Mouse (Mus musculus): ENCODE data around the gene Trappc3l. TPM values are rescaled to one million over a fixed set of nuclear protein-coding genes. Genes with fewer than 3 reads are reported as not detected.
A peak's percentile ranks its signal among the peaks of the same experiment; 100 is the strongest.

Gene Trappc3l
- total and polyA plus RNA-seq, 2 experiments from 2014 or later = not detected

DNA sequence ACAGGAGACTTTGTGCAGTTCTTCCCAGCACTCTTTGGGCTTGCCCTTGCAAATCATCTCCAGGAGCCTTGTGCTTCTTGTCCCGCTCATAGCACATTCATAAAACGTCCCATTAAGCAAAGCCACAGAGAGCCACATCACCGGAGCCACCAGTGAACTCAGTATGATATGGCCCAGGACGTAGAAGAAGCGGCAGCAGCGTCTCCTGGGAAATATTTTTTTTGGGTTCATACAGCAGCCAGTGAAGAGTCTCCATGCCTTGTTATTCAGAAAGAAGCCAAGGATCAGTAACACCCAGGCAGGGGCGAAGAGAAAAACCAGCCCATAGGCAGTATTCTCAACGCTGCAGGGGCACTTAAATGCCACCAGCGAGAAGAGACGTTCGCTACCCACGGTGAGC is 58.6 kb downstream of the Trappc3l start:
- peaks cover 9% of the 10 kb centered on the region; the same call in 1 of the 2 replicates for H3K4me1 ChIP-seq (ENCODE audit: control insufficient read depth, insufficient read depth)
- no peaks in the 10 kb centered on the region for H3K9me3 ChIP-seq (replicated peaks; ENCODE audit: control insufficient read depth, low read length)
- WGBS = 32% methylated on average over 12 of the region's 12 CpGs
- TF ChIP-seq EP300 (IDR thresholded peaks at IDR 0.05; ENCODE audit: low read depth) (no peak), CTCF (IDR thresholded peaks at IDR 0.05; ENCODE audit: low read depth) (no peak)
- H3K27me3 ChIP-seq (ENCODE audit: control insufficient read depth, insufficient read depth, low read length) = no peaks in the 10 kb centered on the region
- H3K4me3 ChIP-seq (ENCODE audit: low read depth, low read length) = peak overlapping the region; percentile 45
- peak overlapping the region; percentile 64 for H3K4me2 ChIP-seq (ENCODE audit: low read depth, low read length)
- H3K9ac ChIP-seq (replicated peaks; ENCODE audit: low read depth, low read length) = peak overlapping the region; percentile 49
- no peaks in the 10 kb centered on the region for H3K36me3 ChIP-seq (replicated peaks; ENCODE audit: control insufficient read depth, insufficient read depth, low read length)
- ATAC-seq (ENCODE audit: insufficient read depth, low read depth) (0 out of 2 replicates have a peak, but pooled peaks have one; percentile 16), DNase-seq (ENCODE audit: low spot score) (no peak)
- H3K27ac ChIP-seq (ENCODE audit: low read depth) = peak overlapping the region; percentile 74

DNA sequence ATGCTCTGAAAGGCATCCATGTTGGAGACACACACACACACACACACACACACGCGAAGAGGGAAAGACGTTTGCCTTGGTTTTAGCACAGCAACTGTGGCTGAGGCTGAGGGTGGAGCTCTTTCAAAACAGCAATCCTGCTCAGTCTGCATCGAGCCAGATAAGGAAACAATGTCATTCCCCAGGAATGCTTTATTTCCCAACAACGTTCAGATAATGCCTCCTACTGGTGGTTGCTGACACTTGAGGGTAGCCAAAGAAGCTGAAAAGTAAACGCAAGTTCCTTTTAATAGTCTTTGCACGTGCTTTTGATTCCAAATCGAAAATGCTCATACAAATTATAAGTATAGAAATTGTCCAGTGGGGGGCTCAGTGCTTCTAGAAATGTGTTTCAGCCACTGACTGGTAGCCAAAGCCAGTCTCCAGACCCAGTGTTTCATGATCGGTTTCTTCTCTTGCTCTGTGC is 59.1 kb downstream of the Trappc3l start, which contains the start of gene Calhm5:
Gene Calhm5, minus strand, starts transcription at position 102 of the 466 bp plus-strand sequence.
- Histone ChIP-seq H3K4me1 (ENCODE audit: control insufficient read depth, insufficient read depth) (peaks cover 9% of the 10 kb centered on the region; the same call in 1 of the 2 replicates), H3K27me3 (ENCODE audit: control insufficient read depth, insufficient read depth, low read length) (no peaks in the 10 kb centered on the region), H3K9ac (replicated peaks; ENCODE audit: low read depth, low read length) (peak within 1 kb of the TSS; percentile 49), H3K27ac (ENCODE audit: low read depth) (peak within 1 kb of the TSS; percentile 74), H3K9me3 (replicated peaks; ENCODE audit: control insufficient read depth, low read length) (no peaks in the 10 kb centered on the region), H3K4me2 (ENCODE audit: low read depth, low read length) (peak within 1 kb of the TSS; percentile 64), H3K36me3 (replicated peaks; ENCODE audit: control insufficient read depth, insufficient read depth, low read length) (no peaks in the 10 kb centered on the region), H3K4me3 (ENCODE audit: low read depth, low read length) (peak within 1 kb of the TSS; percentile 45)
- peak; percentile 91 for DNase-seq (ENCODE audit: low spot score)
- WGBS = 3% methylated on average over 9 of the region's 9 CpGs
- TF ChIP-seq EP300 (IDR thresholded peaks at IDR 0.05; ENCODE audit: low read depth) (peak; percentile 67; the same call in 1 of the 2 replicates), CTCF (IDR thresholded peaks at IDR 0.05; ENCODE audit: low read depth) (peak; percentile 79)
- ATAC-seq (ENCODE audit: insufficient read depth, low read depth) = peak; percentile 93

DNA sequence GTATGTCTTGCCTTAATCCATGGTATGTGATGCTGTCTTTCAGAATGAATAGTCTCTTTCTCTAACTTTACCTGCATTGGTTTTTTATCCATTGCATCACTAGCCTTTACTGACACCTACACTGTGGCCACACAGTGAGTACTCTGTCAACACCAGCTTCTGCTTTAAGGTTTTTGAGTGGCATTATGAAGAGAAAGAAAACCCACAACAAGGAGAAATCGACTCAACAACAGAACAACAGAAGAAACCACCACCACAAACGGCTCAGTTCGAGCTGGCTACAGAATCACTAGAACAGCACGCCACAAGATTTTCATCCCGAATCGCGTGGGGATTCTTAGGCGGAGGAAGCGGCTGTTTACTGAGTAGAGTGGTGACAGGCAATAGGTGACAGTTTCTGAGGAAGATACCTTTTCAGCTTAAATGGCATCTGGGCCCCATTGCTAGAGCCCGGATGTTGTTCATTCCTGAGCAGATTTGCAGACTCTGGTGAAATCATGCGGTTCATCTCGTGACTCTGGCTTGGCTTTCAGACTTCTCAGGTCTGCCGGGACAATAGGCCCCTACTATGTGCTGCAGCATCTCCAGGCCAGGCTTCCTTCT is 73.6 kb downstream of the Trappc3l start:
- Histone ChIP-seq H3K27me3 (ENCODE audit: control insufficient read depth, insufficient read depth, low read length) (no peaks in the 10 kb centered on the region), H3K4me1 (ENCODE audit: control insufficient read depth, insufficient read depth) (no peaks in the 10 kb centered on the region), H3K9me3 (replicated peaks; ENCODE audit: control insufficient read depth, low read length) (no peaks in the 10 kb centered on the region), H3K4me3 (ENCODE audit: low read depth, low read length) (no peak overlapping the region), H3K27ac (ENCODE audit: low read depth) (no peak overlapping the region), H3K36me3 (replicated peaks; ENCODE audit: control insufficient read depth, insufficient read depth, low read length) (no peaks in the 10 kb centered on the region), H3K4me2 (ENCODE audit: low read depth, low read length) (no peak overlapping the region), H3K9ac (replicated peaks; ENCODE audit: low read depth, low read length) (no peak overlapping the region)
- no peak for ATAC-seq (ENCODE audit: insufficient read depth, low read depth)
- DNase-seq (ENCODE audit: low spot score) = no peak
- TF ChIP-seq EP300 (IDR thresholded peaks at IDR 0.05; ENCODE audit: low read depth) (no peak), CTCF (IDR thresholded peaks at IDR 0.05; ENCODE audit: low read depth) (no peak)
- 70% methylated on average over 13 of the region's 13 CpGs for WGBS

DNA sequence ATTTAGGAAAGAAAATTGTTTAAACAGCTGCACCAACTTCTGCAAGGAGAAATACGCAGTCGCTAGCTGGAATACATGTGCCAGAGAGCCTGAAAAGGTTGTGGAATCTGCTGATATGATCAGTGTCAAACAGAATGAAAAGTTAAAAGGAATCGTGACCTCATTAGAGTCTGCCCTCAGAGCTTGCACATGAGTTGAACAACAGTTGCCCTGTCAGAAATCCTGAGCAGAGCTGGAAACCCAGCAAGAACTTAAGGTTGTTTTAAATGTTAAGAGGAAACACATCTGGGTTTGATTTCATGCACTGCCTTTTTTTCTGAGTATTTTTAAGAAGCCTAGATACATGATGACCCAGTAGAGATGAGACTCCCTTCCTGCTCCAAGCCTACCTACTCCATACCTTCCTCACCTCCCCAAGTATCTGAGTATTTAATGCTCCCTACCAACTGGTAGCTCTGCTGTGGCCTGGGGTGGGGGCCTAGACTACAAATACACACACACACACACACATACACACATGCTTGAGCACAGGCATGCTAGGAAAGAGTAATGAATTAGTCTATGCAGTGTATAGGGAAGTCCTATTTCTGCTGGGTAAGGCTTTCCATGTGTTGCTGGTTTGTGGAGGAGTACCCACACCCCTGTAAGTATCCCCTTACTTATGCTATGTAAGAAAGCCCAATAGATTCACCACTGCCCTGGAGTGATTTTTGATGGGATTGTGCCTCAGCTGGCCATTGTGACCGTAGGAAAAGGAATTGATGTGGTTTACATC is 74.8 kb downstream of the Trappc3l start:
- H3K36me3 ChIP-seq (replicated peaks; ENCODE audit: control insufficient read depth, insufficient read depth, low read length) = no peaks in the 10 kb centered on the region
- no peaks in the 10 kb centered on the region for H3K4me1 ChIP-seq (ENCODE audit: control insufficient read depth, insufficient read depth)
- no peak overlapping the region for H3K4me3 ChIP-seq (ENCODE audit: low read depth, low read length)
- TF ChIP-seq EP300 (IDR thresholded peaks at IDR 0.05; ENCODE audit: low read depth) (no peak), CTCF (IDR thresholded peaks at IDR 0.05; ENCODE audit: low read depth) (no peak)
- H3K9ac ChIP-seq (replicated peaks; ENCODE audit: low read depth, low read length) = no peak overlapping the region
- no peak overlapping the region for H3K27ac ChIP-seq (ENCODE audit: low read depth)
- H3K9me3 ChIP-seq (replicated peaks; ENCODE audit: control insufficient read depth, low read length) = no peaks in the 10 kb centered on the region
- no peak overlapping the region for H3K4me2 ChIP-seq (ENCODE audit: low read depth, low read length)
- H3K27me3 ChIP-seq (ENCODE audit: control insufficient read depth, insufficient read depth, low read length) = no peaks in the 10 kb centered on the region
- DNase-seq (ENCODE audit: low spot score) = no peak
- WGBS = 68% methylated on average over 4 of the region's 4 CpGs
- ATAC-seq (ENCODE audit: insufficient read depth, low read depth) = no peak

DNA sequence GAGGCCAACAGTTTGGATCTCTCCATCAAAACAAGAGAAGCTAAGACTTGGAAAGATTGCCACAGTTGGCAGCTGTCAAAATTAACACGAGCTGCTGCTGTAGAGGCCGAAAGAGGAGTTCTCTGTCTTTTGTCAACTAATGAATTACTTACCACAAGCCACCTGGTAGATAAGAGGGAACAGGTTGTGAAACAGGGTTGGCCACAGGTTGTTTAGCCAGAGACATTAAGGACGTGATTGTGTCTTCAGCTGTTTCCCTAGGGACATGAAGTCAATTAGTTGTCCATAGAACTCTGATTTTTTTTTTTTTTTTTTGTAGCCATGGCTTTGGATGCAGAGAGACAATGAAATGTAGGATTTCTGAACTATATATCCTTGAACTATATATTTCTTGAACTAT is 79.7 kb downstream of the Trappc3l start:
- H3K36me3 ChIP-seq (replicated peaks; ENCODE audit: control insufficient read depth, insufficient read depth, low read length) = no peaks in the 10 kb centered on the region
- no peaks in the 10 kb centered on the region for H3K27me3 ChIP-seq (ENCODE audit: control insufficient read depth, insufficient read depth, low read length)
- ATAC-seq (ENCODE audit: insufficient read depth, low read depth) (no peak), DNase-seq (ENCODE audit: low spot score) (no peak)
- WGBS = 47% methylated on average over 3 of the region's 3 CpGs
- no peak overlapping the region for H3K9ac ChIP-seq (replicated peaks; ENCODE audit: low read depth, low read length)
- no peaks in the 10 kb centered on the region for H3K9me3 ChIP-seq (replicated peaks; ENCODE audit: control insufficient read depth, low read length)
- H3K27ac ChIP-seq (ENCODE audit: low read depth) = no peak overlapping the region
- no peaks in the 10 kb centered on the region for H3K4me1 ChIP-seq (ENCODE audit: control insufficient read depth, insufficient read depth)
- no peak overlapping the region for H3K4me3 ChIP-seq (ENCODE audit: low read depth, low read length)
- no peak overlapping the region for H3K4me2 ChIP-seq (ENCODE audit: low read depth, low read length)
- TF ChIP-seq EP300 (IDR thresholded peaks at IDR 0.05; ENCODE audit: low read depth) = no peak
- no peak for TF ChIP-seq CTCF (IDR thresholded peaks at IDR 0.05; ENCODE audit: low read depth)

All from heart, postnatal 0 days (tissue).